Mouse (Mus musculus): Measurements from ENCODE around the gene Togaram1. TPM values are rescaled to one million over a fixed set of nuclear protein-coding genes. Genes with fewer than 3 reads are reported as not detected.
A peak's percentile ranks its signal among the peaks of the same experiment; 100 is the strongest.

Gene Togaram1
- polyA plus RNA-seq, 1 experiment from 2014 or later: 28.2 TPM

DNA sequence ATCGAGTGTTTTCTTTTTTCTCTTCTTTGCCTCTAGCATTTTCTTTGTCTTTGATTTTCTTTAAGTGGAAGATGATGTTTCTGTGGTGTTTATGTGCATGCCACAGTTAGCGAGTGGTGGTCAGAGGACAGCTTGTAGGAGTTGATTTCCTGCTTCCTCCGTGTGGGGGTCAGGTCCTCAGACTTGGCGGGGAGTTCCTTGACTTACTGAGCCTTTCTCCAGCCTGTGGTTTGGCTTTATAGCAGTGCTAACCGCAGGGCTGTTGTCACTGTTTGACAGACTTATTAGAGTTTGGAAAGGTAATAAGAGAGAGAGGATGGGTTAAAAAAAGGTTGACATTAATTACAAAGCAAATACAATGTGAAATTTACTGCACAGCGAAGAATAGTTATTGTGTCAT, 10.0 kb downstream of the Togaram1 start:
- peaks cover 47% of the 10 kb centered on the region for H3K36me3 ChIP-seq
- peaks cover 13% of the 10 kb centered on the region for H3K4me1 ChIP-seq
- H3K27me3 ChIP-seq (ENCODE audit: low read depth, poor library complexity, severe bottlenecking): no peaks in the 10 kb centered on the region

DNA sequence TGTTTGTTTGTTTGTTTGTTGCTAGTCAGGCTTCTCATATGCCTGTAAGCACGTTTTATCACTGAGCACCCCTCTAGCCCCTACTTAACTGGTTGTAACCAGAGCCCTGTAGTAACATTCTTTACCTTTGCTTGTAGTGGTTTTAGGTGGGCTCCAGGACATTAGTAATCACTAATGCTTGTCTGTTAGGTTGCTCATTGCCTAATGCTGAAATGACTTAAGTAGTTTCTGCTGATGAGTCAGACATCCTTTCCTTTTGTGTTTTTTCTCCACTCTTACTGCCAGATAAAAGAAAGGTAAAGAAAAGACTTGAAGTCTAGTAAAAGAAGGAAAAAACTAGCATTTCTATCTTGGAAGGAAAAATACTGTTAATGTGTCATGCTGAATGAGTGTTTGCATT, 10.6 kb downstream of the Togaram1 start:
- Histone ChIP-seq H3K27me3 (ENCODE audit: low read depth, poor library complexity, severe bottlenecking) (no peaks in the 10 kb centered on the region), H3K4me3 (no peak overlapping the region), H3K4me1 (peaks cover 7% of the 10 kb centered on the region), H3K36me3 (peaks cover 46% of the 10 kb centered on the region), H3K27ac (replicated peaks) (no peak overlapping the region), H3K9me3 (replicated peaks) (no peaks in the 10 kb centered on the region)
- 89% methylated on average over 1 of the region's 1 CpGs for WGBS
- DNase-seq (ENCODE audit: low spot score): no peak

More for the DNA sequence above, 10.0 kb downstream of the Togaram1 start:
- DNase-seq (ENCODE audit: low spot score): no peak
- Histone ChIP-seq H3K27ac (replicated peaks) (no peak overlapping the region), H3K4me3 (no peak overlapping the region), H3K9me3 (replicated peaks) (no peaks in the 10 kb centered on the region)
- 82% methylated on average over 6 of the region's 6 CpGs for WGBS

DNA sequence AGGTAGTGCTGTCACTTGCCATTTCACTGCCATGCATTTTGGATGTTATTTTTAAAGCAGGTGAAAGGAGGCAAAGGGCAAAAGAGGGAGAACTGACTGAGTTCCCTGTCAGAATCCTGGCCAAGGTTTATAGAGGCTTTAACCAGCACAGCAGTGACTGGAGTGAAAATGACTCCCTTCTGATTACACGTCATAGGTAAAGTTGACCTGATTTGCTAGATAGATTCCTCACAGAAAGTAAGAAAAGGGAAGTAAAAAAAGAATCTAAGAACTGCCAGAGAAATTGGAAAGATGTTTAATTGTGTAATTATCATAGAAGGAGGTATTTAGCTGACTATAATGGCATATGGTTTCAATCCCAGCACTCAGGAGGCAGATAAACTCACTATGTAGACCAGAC, 11.9 kb downstream of the Togaram1 start:
- DNase-seq (ENCODE audit: low spot score): no peak
- no peak overlapping the region for H3K4me3 ChIP-seq
- no peaks in the 10 kb centered on the region for H3K9me3 ChIP-seq (replicated peaks)
- peaks cover 56% of the 10 kb centered on the region for H3K36me3 ChIP-seq
- WGBS: 93% methylated on average over 1 of the region's 1 CpGs
- H3K27ac ChIP-seq (replicated peaks): no peak overlapping the region
- H3K4me1 ChIP-seq: no peaks in the 10 kb centered on the region
- no peaks in the 10 kb centered on the region for H3K27me3 ChIP-seq (ENCODE audit: low read depth, poor library complexity, severe bottlenecking)

DNA sequence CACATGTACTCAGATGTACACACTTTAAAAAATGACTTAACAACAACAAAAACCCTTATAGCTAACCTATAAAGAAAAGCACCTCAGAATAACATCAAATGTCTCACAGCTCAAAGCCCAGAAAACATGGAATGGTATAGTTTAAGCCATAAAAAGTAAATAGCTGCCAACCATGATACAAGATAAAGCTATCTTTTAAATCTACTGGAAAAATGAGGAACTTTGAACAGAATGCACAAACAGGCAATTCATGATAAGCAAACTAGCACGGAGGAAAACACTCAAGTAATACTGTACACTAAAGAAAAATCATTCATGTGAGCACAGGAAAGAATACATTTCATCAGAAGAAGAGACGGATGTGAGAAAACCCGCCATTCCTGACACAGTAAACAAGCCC, 42.1 kb downstream of the Togaram1 start:
- DNase-seq (ENCODE audit: low spot score): no peak
- Histone ChIP-seq H3K27me3 (ENCODE audit: low read depth, poor library complexity, severe bottlenecking) (no peaks in the 10 kb centered on the region), H3K4me1 (no peaks in the 10 kb centered on the region), H3K36me3 (peaks cover 91% of the 10 kb centered on the region), H3K9me3 (replicated peaks) (no peaks in the 10 kb centered on the region), H3K27ac (replicated peaks) (no peak overlapping the region), H3K4me3 (no peak overlapping the region)
- WGBS: 86% methylated on average over 3 of the region's 3 CpGs

DNA sequence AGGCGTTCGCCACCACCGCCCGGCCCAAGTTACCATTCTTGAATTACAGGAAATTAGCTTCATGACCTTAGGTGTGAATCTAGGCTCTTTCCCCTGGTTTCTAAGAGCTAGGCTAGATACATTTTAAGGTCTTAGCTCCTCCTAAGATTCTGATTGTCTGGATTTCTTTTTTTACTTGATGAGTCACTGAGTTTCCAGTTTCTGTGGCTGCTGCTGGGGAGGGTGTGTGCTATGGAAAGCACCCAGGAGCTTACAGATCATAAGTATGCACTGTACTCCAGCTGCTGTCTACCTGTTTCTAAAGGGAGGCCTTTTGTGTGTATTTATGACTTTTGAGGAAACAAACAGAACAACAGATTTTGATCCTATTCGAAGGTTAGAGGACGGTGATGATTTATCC, 57.2 kb downstream of the Togaram1 start:
- no peak for DNase-seq (ENCODE audit: low spot score)
- no peaks in the 10 kb centered on the region for H3K27me3 ChIP-seq (ENCODE audit: low read depth, poor library complexity, severe bottlenecking)
- H3K36me3 ChIP-seq: peaks cover 50% of the 10 kb centered on the region
- no peak overlapping the region for H3K27ac ChIP-seq (replicated peaks)
- H3K9me3 ChIP-seq (replicated peaks): no peaks in the 10 kb centered on the region; the same call in 1 of the 2 replicates
- 95% methylated on average over 6 of the region's 6 CpGs for WGBS
- H3K4me1 ChIP-seq: no peaks in the 10 kb centered on the region
- no peak overlapping the region for H3K4me3 ChIP-seq

DNA sequence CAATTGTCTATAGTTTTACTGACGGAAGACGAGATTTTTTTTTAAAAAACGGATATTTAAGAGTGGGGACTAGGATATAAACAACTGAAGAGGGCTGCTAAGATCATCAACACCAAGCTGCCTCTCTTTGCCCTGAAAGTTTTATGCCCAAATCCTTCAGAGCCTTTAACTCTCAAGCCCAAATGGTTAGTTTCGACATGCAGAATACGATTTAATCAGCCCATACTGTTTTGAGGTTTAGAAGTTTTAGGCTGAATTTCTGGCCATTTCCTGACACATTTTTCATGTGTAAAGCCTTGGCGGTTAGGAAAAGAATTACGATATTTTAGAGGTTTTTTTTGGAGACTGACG, 70.2 kb downstream of the Togaram1 start:
- peaks cover 25% of the 10 kb centered on the region for H3K4me1 ChIP-seq
- H3K4me3 ChIP-seq: peak overlapping the region; percentile 94
- H3K9me3 ChIP-seq (replicated peaks): no peaks in the 10 kb centered on the region
- no peaks in the 10 kb centered on the region for H3K27me3 ChIP-seq (ENCODE audit: low read depth, poor library complexity, severe bottlenecking)
- WGBS: 50% methylated on average over 8 of the region's 8 CpGs
- DNase-seq (ENCODE audit: low spot score): no peak
- H3K36me3 ChIP-seq: peaks cover 11% of the 10 kb centered on the region; the same call in 1 of the 2 replicates
- H3K27ac ChIP-seq (replicated peaks): peak overlapping the region; percentile 96

DNA sequence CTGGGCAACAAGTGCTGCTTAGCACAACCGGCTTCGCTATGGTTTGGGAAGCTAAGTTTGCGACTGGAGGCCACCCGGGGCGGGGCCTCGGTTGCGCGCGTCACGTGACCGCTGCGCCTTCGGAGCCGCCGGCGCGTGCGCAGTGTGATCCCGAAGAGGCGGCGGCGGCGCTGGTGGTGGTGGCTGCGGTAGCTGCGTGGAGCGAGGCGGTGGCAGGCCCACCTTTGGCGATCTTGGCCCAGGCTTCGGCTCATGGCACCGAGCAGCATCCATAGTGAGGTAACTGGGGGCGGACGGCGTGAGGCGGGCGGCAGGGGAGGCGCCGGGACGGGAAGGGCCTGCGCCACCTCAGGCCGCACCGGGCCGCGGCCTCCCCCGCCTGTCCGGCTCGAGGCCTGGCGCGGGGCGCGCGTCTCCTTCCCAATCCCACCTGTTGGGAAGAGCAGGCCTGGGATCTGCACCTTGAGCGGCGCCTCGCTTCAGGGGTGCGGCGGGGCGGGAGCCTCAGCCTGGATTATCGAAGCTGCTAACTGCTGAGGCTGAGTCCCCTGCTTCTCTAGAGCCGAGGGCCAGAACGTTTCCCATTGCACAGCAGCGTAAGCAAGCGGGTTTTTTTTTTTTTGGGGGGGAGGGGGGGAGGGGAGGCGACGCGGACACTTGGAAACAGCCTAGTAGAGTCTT, 70.7 kb downstream of the Togaram1 start, which contains the start of gene Prpf39:
Gene Prpf39 (plus strand): TSS at position 144 of the 681 bp plus-strand sequence.
- H3K4me3 ChIP-seq: peak within 1 kb of the TSS; percentile 94
- under 1% methylated on average over 59 of the region's 65 CpGs for WGBS
- H3K36me3 ChIP-seq: peaks cover 16% of the 10 kb centered on the region; the same call in 1 of the 2 replicates
- H3K27ac ChIP-seq (replicated peaks): peak within 1 kb of the TSS; percentile 96
- DNase-seq (ENCODE audit: low spot score): peak; percentile 89
- H3K27me3 ChIP-seq (ENCODE audit: low read depth, poor library complexity, severe bottlenecking): no peaks in the 10 kb centered on the region
- peaks cover 25% of the 10 kb centered on the region for H3K4me1 ChIP-seq
- H3K9me3 ChIP-seq (replicated peaks): no peaks in the 10 kb centered on the region

DNA sequence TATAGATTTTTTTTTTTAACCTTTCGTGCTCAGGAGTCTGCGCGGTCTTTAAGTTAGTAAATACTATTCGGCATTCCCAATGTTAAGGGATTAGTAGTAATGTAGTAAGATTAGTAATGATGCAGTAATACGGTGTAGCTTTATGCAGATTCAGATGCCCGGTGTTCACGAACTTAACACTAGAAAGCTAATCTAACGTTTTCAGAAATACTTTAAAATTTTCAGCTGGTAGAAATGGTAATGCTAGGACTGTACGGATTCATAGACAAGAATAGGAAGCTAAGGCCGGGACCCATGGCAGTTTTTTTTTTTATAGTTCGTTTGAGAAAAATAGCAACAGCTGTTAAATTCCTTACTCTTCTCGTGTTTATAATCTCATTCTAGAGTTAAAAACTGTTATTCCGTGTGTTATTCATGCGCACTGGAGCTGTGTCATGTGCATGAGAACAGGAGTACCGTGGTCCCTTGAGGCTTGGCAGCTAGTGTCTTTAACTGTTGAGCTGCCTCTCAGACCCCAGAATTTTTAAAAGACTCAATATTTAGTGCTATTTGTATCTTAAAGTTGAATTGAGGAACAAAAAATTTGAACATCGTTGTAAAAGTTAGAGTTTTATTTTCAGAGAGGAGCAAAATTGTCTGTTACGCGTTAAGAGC, 71.4 kb downstream of the Togaram1 start:
- Histone ChIP-seq H3K4me1 (peaks cover 25% of the 10 kb centered on the region), H3K27me3 (ENCODE audit: low read depth, poor library complexity, severe bottlenecking) (no peaks in the 10 kb centered on the region), H3K4me3 (peak overlapping the region; percentile 94), H3K36me3 (peaks cover 21% of the 10 kb centered on the region), H3K27ac (replicated peaks) (peak overlapping the region; percentile 96), H3K9me3 (replicated peaks) (no peaks in the 10 kb centered on the region)
- no peak for DNase-seq (ENCODE audit: low spot score)
- WGBS: 22% methylated on average over 18 of the region's 18 CpGs

DNA sequence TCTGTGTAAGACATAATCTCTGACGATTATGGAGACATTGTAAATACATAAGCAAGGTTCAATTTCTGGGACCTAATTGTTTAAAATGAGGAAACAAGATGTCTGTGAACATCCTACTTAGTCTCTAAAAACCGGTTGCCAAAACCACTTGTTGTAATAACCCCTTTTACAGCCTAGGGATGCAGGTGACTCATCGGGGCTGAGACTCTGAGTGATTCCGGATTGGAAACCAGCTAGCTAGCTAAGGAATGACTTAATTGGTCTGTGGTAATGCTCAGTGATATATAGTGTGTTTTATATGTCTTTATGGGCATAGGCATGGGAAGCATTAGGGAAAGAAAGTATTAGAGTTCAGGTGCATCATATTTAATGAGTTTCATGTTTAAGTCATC, 71.9 kb downstream of the Togaram1 start:
- H3K4me1 ChIP-seq: peaks cover 25% of the 10 kb centered on the region
- 66% methylated on average over 4 of the region's 4 CpGs for WGBS
- no peak overlapping the region for H3K27ac ChIP-seq (replicated peaks)
- H3K27me3 ChIP-seq (ENCODE audit: low read depth, poor library complexity, severe bottlenecking): no peaks in the 10 kb centered on the region
- no peaks in the 10 kb centered on the region for H3K9me3 ChIP-seq (replicated peaks)
- peak overlapping the region; percentile 94 for H3K4me3 ChIP-seq
- DNase-seq (ENCODE audit: low spot score): no peak
- H3K36me3 ChIP-seq: peaks cover 26% of the 10 kb centered on the region

DNA sequence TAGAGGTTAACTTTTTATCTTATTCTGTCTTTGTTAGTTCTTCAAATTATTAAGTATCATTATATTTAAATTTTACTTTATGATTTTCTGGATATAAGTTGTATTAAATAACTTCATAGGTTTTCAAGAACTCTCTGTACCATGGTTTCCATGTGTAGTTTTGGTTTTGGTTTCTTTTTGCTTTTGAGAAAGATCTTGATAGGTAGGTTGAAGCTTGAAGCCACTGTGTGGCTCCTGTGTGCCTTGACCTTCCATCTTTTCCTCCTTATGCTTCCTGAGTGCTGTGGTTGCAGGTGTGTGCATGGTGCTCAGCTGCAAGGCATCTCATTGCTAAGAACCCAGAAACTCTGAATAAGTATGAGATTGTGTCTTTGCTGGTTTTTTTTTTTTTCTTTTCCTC, 83.2 kb downstream of the Togaram1 start:
- Histone ChIP-seq H3K9me3 (replicated peaks) (no peaks in the 10 kb centered on the region), H3K27me3 (ENCODE audit: low read depth, poor library complexity, severe bottlenecking) (no peaks in the 10 kb centered on the region), H3K4me1 (no peaks in the 10 kb centered on the region), H3K36me3 (peaks cover 91% of the 10 kb centered on the region), H3K4me3 (no peak overlapping the region), H3K27ac (replicated peaks) (no peak overlapping the region)
- DNase-seq (ENCODE audit: low spot score): no peak

DNA sequence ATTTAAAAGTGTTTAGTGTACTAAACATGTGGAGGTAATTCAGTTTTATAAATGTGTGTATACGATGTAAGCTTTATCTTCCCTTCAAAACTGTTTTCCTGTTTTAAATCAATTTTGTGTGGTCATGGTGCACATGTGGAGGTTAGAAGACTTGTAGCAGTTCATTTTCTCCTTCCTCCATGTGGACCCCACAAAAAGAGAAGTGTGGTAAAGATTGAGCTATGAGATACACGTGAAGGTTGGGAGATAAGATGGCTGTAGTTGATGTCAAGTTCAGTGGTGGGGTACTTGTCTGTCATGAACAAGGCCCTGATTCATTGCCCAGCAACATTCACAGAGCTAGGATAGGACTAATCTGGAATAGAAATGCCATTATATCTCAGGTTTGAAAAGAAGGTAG, 92.6 kb downstream of the Togaram1 start:
- Histone ChIP-seq H3K4me1 (no peaks in the 10 kb centered on the region), H3K9me3 (replicated peaks) (no peaks in the 10 kb centered on the region), H3K36me3 (peaks cover 97% of the 10 kb centered on the region), H3K27me3 (ENCODE audit: low read depth, poor library complexity, severe bottlenecking) (no peaks in the 10 kb centered on the region), H3K4me3 (no peak overlapping the region), H3K27ac (replicated peaks) (no peak overlapping the region)
- DNase-seq (ENCODE audit: low spot score): no peak
- 90% methylated on average over 2 of the region's 2 CpGs for WGBS

DNA sequence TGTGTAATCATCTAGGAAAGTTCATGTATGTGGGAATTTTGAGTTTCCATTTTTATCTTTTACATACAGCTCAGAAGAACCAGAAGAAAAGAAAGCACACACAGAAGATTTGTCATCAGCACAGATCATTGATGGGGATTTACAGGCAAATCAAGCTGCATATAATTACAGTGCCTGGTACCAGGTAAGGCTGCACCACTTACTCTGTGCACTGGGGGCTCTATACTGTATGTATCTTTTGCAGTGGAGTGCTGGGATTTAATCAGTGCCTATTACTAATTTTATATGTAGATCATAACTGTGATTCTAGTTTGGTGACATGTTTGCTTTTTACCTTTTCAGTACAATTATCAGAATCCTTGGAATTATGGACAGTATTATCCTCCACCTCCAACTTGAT, 95.5 kb downstream of the Togaram1 start:
- Histone ChIP-seq H3K9me3 (replicated peaks) (no peaks in the 10 kb centered on the region), H3K4me1 (no peaks in the 10 kb centered on the region), H3K27ac (replicated peaks) (no peak overlapping the region), H3K27me3 (ENCODE audit: low read depth, poor library complexity, severe bottlenecking) (no peaks in the 10 kb centered on the region), H3K36me3 (peaks cover 97% of the 10 kb centered on the region), H3K4me3 (no peak overlapping the region)
- DNase-seq (ENCODE audit: low spot score): no peak

DNA sequence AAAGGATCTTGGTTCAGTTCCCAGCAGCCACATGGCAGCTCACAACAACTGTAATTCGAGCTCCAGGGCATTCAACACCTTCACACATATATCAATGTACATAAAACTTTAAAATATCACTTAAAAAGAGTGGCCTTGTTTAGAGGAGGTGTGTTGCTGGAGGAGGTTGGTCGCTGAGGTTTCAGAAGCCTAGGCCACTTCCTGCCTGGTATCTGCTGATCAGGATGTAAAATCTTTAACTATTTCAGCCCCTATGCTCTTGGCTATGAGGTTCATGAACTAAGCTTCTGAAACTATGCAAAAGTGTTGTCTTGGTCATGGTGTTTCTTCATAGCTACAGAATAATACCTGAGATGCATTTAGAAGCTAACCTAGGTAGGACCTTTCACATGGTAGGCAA, 99.6 kb downstream of the Togaram1 start:
- Histone ChIP-seq H3K4me3 (no peak overlapping the region), H3K27me3 (ENCODE audit: low read depth, poor library complexity, severe bottlenecking) (no peaks in the 10 kb centered on the region), H3K27ac (replicated peaks) (no peak overlapping the region), H3K9me3 (replicated peaks) (no peaks in the 10 kb centered on the region), H3K36me3 (peaks cover 99% of the 10 kb centered on the region), H3K4me1 (no peaks in the 10 kb centered on the region)
- no peak for DNase-seq (ENCODE audit: low spot score)
- WGBS: 81% methylated on average over 2 of the region's 2 CpGs
